In genomic region chr19:42740163-42740899, GRCm38 (mm10) we compare ENCODE assay signal across 24 mouse cellular contexts. TPM values are rescaled to one million over a fixed set of nuclear protein-coding genes. Genes with fewer than 3 reads are reported as not detected.
"Had no signal": no experiment of that assay in that cellular context is flagged by ENCODE, and none has a peak within 500 bp of the region (broad histone marks: within the 10 kb centered on the region; RNA-seq: fewer than 3 reads in every experiment).

No protein-coding gene starts in this region.

- H3K27ac ChIP-seq: gastrocnemius, adult 2 months; heart, embryonic 10.5 days; heart, embryonic 13.5 days; heart, embryonic 15.5 days; hindbrain, embryonic 13.5 days; hindbrain, embryonic 15.5 days; hindbrain, postnatal 0 days; kidney, postnatal 0 days; limb, embryonic 13.5 days; limb, embryonic 15.5 days had no signal

- H3K4me3 ChIP-seq: gastrocnemius, adult 2 months; heart, embryonic 10.5 days; heart, embryonic 13.5 days; heart, embryonic 15.5 days; hindbrain, embryonic 13.5 days; hindbrain, embryonic 15.5 days; limb, embryonic 13.5 days; limb, embryonic 15.5 days had no signal

- H3K36me3 ChIP-seq: heart, embryonic 10.5 days; heart, embryonic 13.5 days; heart, embryonic 15.5 days; hindbrain, embryonic 13.5 days; hindbrain, embryonic 15.5 days; limb, embryonic 13.5 days; limb, embryonic 15.5 days had no signal

- H3K4me2 ChIP-seq: heart, embryonic 13.5 days; heart, embryonic 15.5 days; hindbrain, embryonic 13.5 days; hindbrain, embryonic 15.5 days; limb, embryonic 13.5 days; limb, embryonic 15.5 days had no signal

- DNase-seq: gastrocnemius, adult 2 months; gastrocnemius, postnatal 10 days; gastrocnemius, postnatal 25 days; heart, adult 18-20 months; heart, postnatal 14 days; heart, postnatal 36 days; kidney, adult 11 months; kidney, adult 8-10 months; kidney, postnatal 14 days; kidney, postnatal 36 days; layer of hippocampus, adult 9-11 months; layer of hippocampus, postnatal 36 days; left cerebral cortex, postnatal 4 days had no signal

- H3K9me3 ChIP-seq: heart, embryonic 10.5 days; heart, embryonic 13.5 days; heart, embryonic 15.5 days; hindbrain, embryonic 13.5 days; hindbrain, embryonic 15.5 days; limb, embryonic 13.5 days; limb, embryonic 15.5 days had no signal

- H3K27me3 ChIP-seq: heart, embryonic 15.5 days; limb, embryonic 13.5 days; limb, embryonic 15.5 days had no signal

- ATAC-seq: forebrain, embryonic 16.5 days; hindbrain, postnatal 0 days had no signal

- H3K9ac ChIP-seq: heart, embryonic 13.5 days; heart, embryonic 15.5 days; hindbrain, embryonic 13.5 days; hindbrain, embryonic 15.5 days; limb, embryonic 13.5 days; limb, embryonic 15.5 days had no signal

RNA-seq across cellular contexts. Expression of gene Pyroxd2, which starts 12.2 kb away (rescaled TPM):
- total RNA-seq: hematopoietic stem cell, adult 5-6 weeks had no signal
